Mouse (Mus musculus): ENCODE measurements around the gene Gm7233. TPM values are rescaled to one million over a fixed set of nuclear protein-coding genes. Genes with fewer than 3 reads are reported as not detected.
"Not testable (repeated sequence)": the region's sequence is repeated elsewhere in the genome, so short reads cannot be mapped to it uniquely, and the experiment has no call there.

Gm7233 gene
- not detected in 2 replicates for polyA plus RNA-seq (2015; fragmentation: Nextera tagmentation; extraction: Ambion mirVana)

DNA sequence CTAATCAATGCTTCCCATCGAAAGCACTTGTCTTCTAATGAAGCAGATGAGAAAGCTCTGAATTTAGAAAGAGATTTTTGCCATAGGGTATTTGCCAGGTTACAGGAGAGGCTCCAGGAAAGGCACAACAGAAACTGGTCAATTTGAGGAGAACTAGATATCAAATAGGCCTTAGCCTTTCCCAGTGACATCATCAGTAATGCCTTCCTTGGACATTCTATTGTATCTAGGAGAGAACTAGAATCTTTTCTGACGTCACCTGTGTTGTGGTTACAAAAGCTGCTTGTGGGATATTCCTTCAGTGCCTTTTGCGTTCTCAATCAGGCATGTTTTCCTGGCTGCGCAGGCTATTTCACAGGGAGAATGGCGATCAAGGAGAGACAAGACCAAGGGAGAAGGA, at the start of gene Gm7233:
Gene Gm7233 (plus strand): TSS at position 301 of the 400 bp plus-strand sequence.
- not testable (repeated sequence) for H3K27ac ChIP-seq (ENCODE audit: low read length); H3K36me3 ChIP-seq (ENCODE audit: control insufficient read depth, insufficient read depth, low read length); H3K27me3 ChIP-seq (ENCODE audit: control insufficient read depth, insufficient read depth, low read depth, low read length); H3K4me2 ChIP-seq (ENCODE audit: low read depth, low read length); ATAC-seq (ENCODE audit: low read depth); H3K9me3 ChIP-seq (ENCODE audit: control insufficient read depth, low read length); H3K4me1 ChIP-seq (replicated peaks; ENCODE audit: control insufficient read depth, insufficient read depth, low read length); H3K9ac ChIP-seq (ENCODE audit: low read length); H3K4me3 ChIP-seq (ENCODE audit: low read length)
- 68% methylated on average over 4 of the region's 5 CpGs for WGBS

DNA sequence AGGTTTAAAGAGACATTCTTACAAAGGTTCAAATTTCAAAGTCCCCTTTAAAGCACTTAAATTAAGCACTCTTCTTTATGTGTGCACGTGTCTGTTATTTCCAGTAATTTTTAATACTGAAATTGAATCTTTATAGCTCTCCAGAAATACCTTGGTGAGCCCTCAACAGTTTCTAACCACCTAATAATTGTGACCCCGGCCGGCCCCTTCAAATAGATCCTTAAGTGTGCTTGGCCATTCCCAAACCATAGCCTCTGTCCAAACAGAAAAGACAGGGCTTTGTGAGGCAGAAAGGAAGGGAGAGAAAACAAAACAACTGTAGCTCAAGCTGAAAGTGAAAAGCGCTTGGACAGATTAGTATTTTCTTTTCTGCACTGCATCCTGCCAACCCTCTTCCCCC, 12.5 kb upstream of the Gm7233 start:
- H3K27ac ChIP-seq (ENCODE audit: low read length); H3K9me3 ChIP-seq (ENCODE audit: control insufficient read depth, low read length); H3K27me3 ChIP-seq (ENCODE audit: control insufficient read depth, insufficient read depth, low read depth, low read length); ATAC-seq (ENCODE audit: low read depth); H3K36me3 ChIP-seq (ENCODE audit: control insufficient read depth, insufficient read depth, low read length); H3K9ac ChIP-seq (ENCODE audit: low read length); H3K4me3 ChIP-seq (ENCODE audit: low read length); H3K4me2 ChIP-seq (ENCODE audit: low read depth, low read length); H3K4me1 ChIP-seq (replicated peaks; ENCODE audit: control insufficient read depth, insufficient read depth, low read length): not testable (repeated sequence)
- 59% methylated on average over 3 of the region's 4 CpGs for WGBS

DNA sequence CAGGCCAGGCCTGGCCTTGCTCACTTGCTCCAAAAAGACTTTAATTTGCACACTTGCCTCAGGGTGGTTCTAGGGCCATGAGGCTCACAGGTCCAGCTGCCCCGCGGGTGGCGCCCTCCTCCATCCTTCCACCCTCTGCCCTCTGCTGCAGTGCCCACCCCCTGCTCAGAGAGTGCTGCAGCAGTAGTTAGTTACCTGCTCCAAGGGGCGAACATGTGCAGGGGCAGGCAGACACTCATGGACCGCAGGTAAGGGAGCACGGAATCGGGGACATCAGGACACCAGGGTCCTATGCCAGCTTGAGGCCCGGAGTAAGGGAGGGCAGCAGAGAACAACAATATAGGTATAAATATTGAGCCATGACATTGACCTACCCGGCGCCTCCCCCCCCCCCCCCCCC, 11.7 kb upstream of the Gm7233 start:
- not testable (repeated sequence) for H3K4me1 ChIP-seq (replicated peaks; ENCODE audit: control insufficient read depth, insufficient read depth, low read length); H3K36me3 ChIP-seq (ENCODE audit: control insufficient read depth, insufficient read depth, low read length); H3K4me2 ChIP-seq (ENCODE audit: low read depth, low read length); H3K4me3 ChIP-seq (ENCODE audit: low read length); H3K9me3 ChIP-seq (ENCODE audit: control insufficient read depth, low read length); H3K9ac ChIP-seq (ENCODE audit: low read length); H3K27ac ChIP-seq (ENCODE audit: low read length); H3K27me3 ChIP-seq (ENCODE audit: control insufficient read depth, insufficient read depth, low read depth, low read length); ATAC-seq (ENCODE audit: low read depth)
- no CpG with 5 or more reads among the region's 10 CpGs for WGBS

DNA sequence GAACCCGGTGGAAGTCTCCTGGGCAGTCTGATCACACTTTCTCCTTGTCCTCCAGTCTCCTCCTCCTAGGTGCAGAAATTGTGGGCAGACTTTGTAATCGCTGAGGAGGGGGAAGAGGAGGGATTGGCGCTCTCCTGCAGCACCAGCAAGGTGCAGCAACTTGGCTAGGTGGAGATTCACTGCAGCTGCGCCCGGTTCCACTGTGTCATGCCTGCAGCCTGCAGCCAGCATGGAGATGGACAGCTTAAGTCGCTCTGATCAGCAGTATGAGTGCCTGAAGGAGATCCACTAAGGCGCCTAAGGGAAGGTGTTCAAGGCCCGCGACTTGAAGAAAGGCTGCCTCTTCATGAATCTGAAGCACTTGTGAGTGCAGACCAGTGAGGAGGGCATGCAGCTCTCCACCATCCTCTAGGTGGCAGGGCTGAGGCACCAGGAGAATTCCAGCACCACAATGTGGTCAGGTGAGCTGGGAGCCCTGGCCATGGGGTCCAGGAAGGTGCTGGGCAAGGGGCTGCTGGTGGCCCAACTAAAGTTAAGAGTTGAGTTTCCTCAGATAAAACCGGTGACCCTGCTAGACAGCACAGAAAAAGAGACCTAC, 11.0 kb upstream of the Gm7233 start:
- not testable (repeated sequence) for H3K9ac ChIP-seq (ENCODE audit: low read length); H3K4me1 ChIP-seq (replicated peaks; ENCODE audit: control insufficient read depth, insufficient read depth, low read length); H3K27ac ChIP-seq (ENCODE audit: low read length); H3K27me3 ChIP-seq (ENCODE audit: control insufficient read depth, insufficient read depth, low read depth, low read length); H3K4me2 ChIP-seq (ENCODE audit: low read depth, low read length); H3K4me3 ChIP-seq (ENCODE audit: low read length); H3K9me3 ChIP-seq (ENCODE audit: control insufficient read depth, low read length); H3K36me3 ChIP-seq (ENCODE audit: control insufficient read depth, insufficient read depth, low read length)
- WGBS, result 21% methylated on average over 1 of the region's 10 CpGs
- peak; percentile 41; the same call in 1 of the 2 replicates for ATAC-seq (ENCODE audit: low read depth)

DNA sequence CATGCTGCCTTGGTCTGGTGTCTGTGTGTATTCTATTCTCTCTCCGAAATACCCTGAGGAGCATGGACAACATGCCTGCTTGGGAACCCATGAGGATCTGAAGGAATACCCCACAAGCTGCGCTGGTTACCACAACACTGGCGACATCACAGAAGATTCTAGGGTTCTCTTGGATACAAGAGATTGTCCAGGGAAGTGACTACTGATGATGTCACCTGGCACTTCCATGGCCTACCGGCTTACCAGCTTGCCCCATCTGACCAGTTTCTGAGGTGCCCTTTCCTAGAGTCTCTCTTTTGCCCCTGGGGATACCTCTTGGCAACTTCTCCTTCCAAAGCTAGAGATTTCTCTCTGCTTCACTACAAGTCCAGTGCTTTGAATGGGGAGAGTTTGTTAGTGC, 55.5 kb downstream of the Gm7233 start, which contains the start of gene Gm8122:
Gene Gm8122 (minus strand): TSS at position 101 of the 400 bp plus-strand sequence.
- not testable (repeated sequence) for H3K36me3 ChIP-seq (ENCODE audit: control insufficient read depth, insufficient read depth, low read length); H3K4me2 ChIP-seq (ENCODE audit: low read depth, low read length); H3K4me1 ChIP-seq (replicated peaks; ENCODE audit: control insufficient read depth, insufficient read depth, low read length); H3K27ac ChIP-seq (ENCODE audit: low read length); H3K9me3 ChIP-seq (ENCODE audit: control insufficient read depth, low read length); ATAC-seq (ENCODE audit: low read depth); H3K27me3 ChIP-seq (ENCODE audit: control insufficient read depth, insufficient read depth, low read depth, low read length); H3K4me3 ChIP-seq (ENCODE audit: low read length); H3K9ac ChIP-seq (ENCODE audit: low read length)
- 78% methylated on average over 3 of the region's 4 CpGs for WGBS

Other genes with a start within 250 kb of the Gm7233 start
- gene Gm8082, start 186.2 kb upstream of the Gm7233 start, polyA plus RNA-seq (2015; fragmentation: Nextera tagmentation; extraction: Ambion mirVana), result not detected in 2 replicates
- not detected in 2 replicates for gene Gm10376, start 164.2 kb upstream of the Gm7233 start, polyA plus RNA-seq (2015; fragmentation: Nextera tagmentation; extraction: Ambion mirVana)
- not detected in 2 replicates for gene Gm8094, start 103.2 kb upstream of the Gm7233 start, polyA plus RNA-seq (2015; fragmentation: Nextera tagmentation; extraction: Ambion mirVana)
- gene Gm8104, start 79.3 kb upstream of the Gm7233 start, polyA plus RNA-seq (2015; fragmentation: Nextera tagmentation; extraction: Ambion mirVana), result 0.11 TPM in 1 of 2 replicates, not detected in the other
- not detected in 2 replicates for gene Gm8122, start 55.4 kb downstream of the Gm7233 start, polyA plus RNA-seq (2015; fragmentation: Nextera tagmentation; extraction: Ambion mirVana)
- not detected in 2 replicates for gene Gm8126, start 78.8 kb downstream of the Gm7233 start, polyA plus RNA-seq (2015; fragmentation: Nextera tagmentation; extraction: Ambion mirVana)
- not detected in 2 replicates for gene Gm9732, start 95.2 kb downstream of the Gm7233 start, polyA plus RNA-seq (2015; fragmentation: Nextera tagmentation; extraction: Ambion mirVana)
- not detected in 2 replicates for gene Gm8127, start 114.0 kb downstream of the Gm7233 start, polyA plus RNA-seq (2015; fragmentation: Nextera tagmentation; extraction: Ambion mirVana)
- gene 1700001F09Rik, start 167.9 kb downstream of the Gm7233 start, polyA plus RNA-seq (2015; fragmentation: Nextera tagmentation; extraction: Ambion mirVana), result not detected in 2 replicates
- gene Gm8138, start 236.5 kb downstream of the Gm7233 start, polyA plus RNA-seq (2015; fragmentation: Nextera tagmentation; extraction: Ambion mirVana), result not detected in 2 replicates

Measured in lung, embryonic 16.5 days (tissue).